Mouse (Mus musculus): Measurements from ENCODE around the gene Nae1. TPM values are rescaled to one million over a fixed set of nuclear protein-coding genes. Genes with fewer than 3 reads are reported as not detected.

Gene Nae1
- polyA plus RNA-seq, 1 experiment from 2014 or later, result 119 TPM

- Histone ChIP-seq H3K4me1 (ENCODE audit: control insufficient read depth, insufficient read depth, low read length) (no peaks in the 10 kb centered on the region), H3K9me3 (ENCODE audit: control insufficient read depth, low read length) (no peaks in the 10 kb centered on the region), H3K9ac (ENCODE audit: low read length) (no peak overlapping the region), H3K4me2 (ENCODE audit: low read depth) (no peak overlapping the region), H3K27ac (ENCODE audit: low read depth, low read length) (no peak overlapping the region), H3K36me3 (ENCODE audit: control insufficient read depth, insufficient read depth, low read length) (no peaks in the 10 kb centered on the region), H3K27me3 (ENCODE audit: control insufficient read depth, insufficient read depth, low read length) (no peaks in the 10 kb centered on the region), H3K4me3 (ENCODE audit: low read depth, low read length) (no peak overlapping the region)
- DNase-seq (ENCODE audit: low spot score) (no peak), ATAC-seq (ENCODE audit: insufficient read depth, low FRiP score, low TSS enrichment) (no peak)
- WGBS, result 87% methylated on average over 7 of the region's 7 CpGs
Measured at GRCm38 (mm10) chr8:104557226-104557625, 22.8 kb upstream of the Nae1 start.

DNA sequence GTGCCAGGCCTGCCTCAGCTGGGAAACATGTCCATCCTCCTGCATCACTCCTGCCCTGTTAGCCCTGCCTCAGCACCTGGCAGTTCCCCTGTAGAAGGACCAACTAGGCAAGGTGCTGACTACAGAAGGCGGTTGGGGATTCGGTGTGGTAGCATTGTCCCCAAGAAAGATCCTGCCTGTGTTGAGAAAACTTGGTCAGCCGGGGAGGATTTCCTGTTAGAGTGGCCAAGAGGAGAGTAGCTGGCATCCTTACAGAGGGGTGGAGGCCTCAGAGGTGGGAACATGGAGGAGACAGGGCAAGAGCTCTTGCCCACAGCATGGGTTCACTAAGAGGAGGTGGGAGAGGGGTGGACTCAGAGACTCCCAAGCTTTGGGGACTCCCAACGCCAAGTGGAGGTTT, 20.8 kb upstream of the Nae1 start:
- 89% methylated on average over 4 of the region's 4 CpGs for WGBS
- Histone ChIP-seq H3K27me3 (ENCODE audit: control insufficient read depth, insufficient read depth, low read length) (no peaks in the 10 kb centered on the region), H3K4me3 (ENCODE audit: low read depth, low read length) (no peak overlapping the region), H3K27ac (ENCODE audit: low read depth, low read length) (no peak overlapping the region), H3K36me3 (ENCODE audit: control insufficient read depth, insufficient read depth, low read length) (no peaks in the 10 kb centered on the region), H3K9ac (ENCODE audit: low read length) (no peak overlapping the region), H3K4me1 (ENCODE audit: control insufficient read depth, insufficient read depth, low read length) (no peaks in the 10 kb centered on the region), H3K4me2 (ENCODE audit: low read depth) (no peak overlapping the region), H3K9me3 (ENCODE audit: control insufficient read depth, low read length) (no peaks in the 10 kb centered on the region)
- DNase-seq (ENCODE audit: low spot score) (no peak), ATAC-seq (ENCODE audit: insufficient read depth, low FRiP score, low TSS enrichment) (no peak)

- H3K36me3 ChIP-seq (ENCODE audit: control insufficient read depth, insufficient read depth, low read length), result no peaks in the 10 kb centered on the region
- H3K27me3 ChIP-seq (ENCODE audit: control insufficient read depth, insufficient read depth, low read length), result peaks cover 45% of the 10 kb centered on the region
- no peak overlapping the region for H3K4me2 ChIP-seq (ENCODE audit: low read depth)
- no peaks in the 10 kb centered on the region for H3K9me3 ChIP-seq (ENCODE audit: control insufficient read depth, low read length)
- 86% methylated on average over 8 of the region's 8 CpGs for WGBS
- no peaks in the 10 kb centered on the region; the same call in 1 of the 2 replicates for H3K4me1 ChIP-seq (ENCODE audit: control insufficient read depth, insufficient read depth, low read length)
- ATAC-seq (ENCODE audit: insufficient read depth, low FRiP score, low TSS enrichment), result no peak
- no peak overlapping the region for H3K4me3 ChIP-seq (ENCODE audit: low read depth, low read length)
- H3K9ac ChIP-seq (ENCODE audit: low read length), result no peak overlapping the region
- DNase-seq (ENCODE audit: low spot score), result no peak
- no peak overlapping the region for H3K27ac ChIP-seq (ENCODE audit: low read depth, low read length)
Measured at GRCm38 (mm10) chr8:104543440-104544045, 9.1 kb upstream of the Nae1 start.

GRCm38 (mm10) chr8:104542160-104542559, 7.7 kb upstream of the Nae1 start:
- H3K4me1 ChIP-seq (ENCODE audit: control insufficient read depth, insufficient read depth, low read length), result no peaks in the 10 kb centered on the region; the same call in 1 of the 2 replicates
- DNase-seq (ENCODE audit: low spot score) (no peak), ATAC-seq (ENCODE audit: insufficient read depth, low FRiP score, low TSS enrichment) (no peak)
- H3K9ac ChIP-seq (ENCODE audit: low read length), result no peak overlapping the region
- H3K27ac ChIP-seq (ENCODE audit: low read depth, low read length), result no peak overlapping the region
- no peak overlapping the region for H3K4me2 ChIP-seq (ENCODE audit: low read depth)
- H3K27me3 ChIP-seq (ENCODE audit: control insufficient read depth, insufficient read depth, low read length), result peaks cover 45% of the 10 kb centered on the region
- 15% methylated on average over 11 of the region's 11 CpGs for WGBS
- H3K9me3 ChIP-seq (ENCODE audit: control insufficient read depth, low read length), result no peaks in the 10 kb centered on the region
- H3K36me3 ChIP-seq (ENCODE audit: control insufficient read depth, insufficient read depth, low read length), result no peaks in the 10 kb centered on the region
- H3K4me3 ChIP-seq (ENCODE audit: low read depth, low read length), result no peak overlapping the region

- Histone ChIP-seq H3K4me3 (ENCODE audit: low read depth, low read length) (peak overlapping the region; percentile 43), H3K4me2 (ENCODE audit: low read depth) (peak overlapping the region; percentile 89), H3K27me3 (ENCODE audit: control insufficient read depth, insufficient read depth, low read length) (peaks cover 45% of the 10 kb centered on the region), H3K27ac (ENCODE audit: low read depth, low read length) (no peak overlapping the region), H3K9me3 (ENCODE audit: control insufficient read depth, low read length) (no peaks in the 10 kb centered on the region), H3K9ac (ENCODE audit: low read length) (0 out of 2 replicates have a peak overlapping the region, but pooled peaks have one; percentile 2), H3K36me3 (ENCODE audit: control insufficient read depth, insufficient read depth, low read length) (no peaks in the 10 kb centered on the region), H3K4me1 (ENCODE audit: control insufficient read depth, insufficient read depth, low read length) (no peaks in the 10 kb centered on the region; the same call in 1 of the 2 replicates)
- ATAC-seq (ENCODE audit: insufficient read depth, low FRiP score, low TSS enrichment) (no peak), DNase-seq (ENCODE audit: low spot score) (no peak)
- 15% methylated on average over 8 of the region's 8 CpGs for WGBS
Measured at GRCm38 (mm10) chr8:104541515-104541880, 7.1 kb upstream of the Nae1 start.

DNA sequence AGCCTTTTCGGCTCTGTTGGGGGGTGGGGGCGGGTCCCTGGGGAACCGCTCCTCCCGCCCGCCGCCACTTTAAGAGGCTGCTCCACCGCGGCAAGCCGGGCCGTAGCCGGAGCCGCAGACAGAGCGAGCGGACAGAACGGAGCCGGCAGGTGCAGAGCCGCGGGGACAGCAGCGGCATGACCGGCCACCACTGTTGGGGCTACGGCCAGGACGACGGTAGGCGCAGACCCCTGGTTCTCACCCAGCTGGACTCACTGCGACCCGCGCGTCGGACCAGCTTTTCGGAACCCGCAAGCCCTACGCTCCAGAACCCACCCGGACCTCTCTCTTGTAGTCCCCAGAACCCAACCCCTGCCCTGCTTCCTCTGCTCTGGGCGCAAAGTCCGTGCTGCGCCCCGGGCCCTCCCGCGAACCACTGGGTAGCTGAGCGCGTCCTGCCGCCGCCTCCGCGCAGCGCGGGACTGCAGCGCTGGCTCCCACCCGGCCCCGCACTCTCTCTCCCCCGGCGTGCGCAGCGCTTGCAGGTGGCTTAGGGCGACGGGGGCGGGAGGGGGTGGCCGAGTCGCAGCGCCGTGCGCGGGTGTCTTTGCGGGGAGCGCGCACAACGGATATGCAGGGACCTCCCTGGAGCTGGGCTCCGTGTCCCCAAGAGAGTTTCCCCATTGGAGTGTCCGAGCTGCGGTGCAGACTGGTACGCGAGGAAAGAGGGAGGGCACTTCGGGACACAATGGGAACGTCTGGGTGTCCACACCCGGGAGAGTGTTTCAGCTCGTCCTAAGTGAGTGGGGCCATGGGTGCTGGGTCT, 6.5 kb upstream of the Nae1 start:
- peak overlapping the region; percentile 2 for H3K9ac ChIP-seq (ENCODE audit: low read length)
- ATAC-seq (ENCODE audit: insufficient read depth, low FRiP score, low TSS enrichment), result peak; percentile 70
- under 1% methylated on average over 62 of the region's 76 CpGs for WGBS

GRCm38 (mm10) chr8:104540238-104540637, 5.8 kb upstream of the Nae1 start:
- DNase-seq (ENCODE audit: low spot score) (no peak), ATAC-seq (ENCODE audit: insufficient read depth, low FRiP score, low TSS enrichment) (no peak)
- no peak overlapping the region for H3K9ac ChIP-seq (ENCODE audit: low read length)
- H3K4me2 ChIP-seq (ENCODE audit: low read depth), result peak overlapping the region; percentile 89
- no peak overlapping the region for H3K27ac ChIP-seq (ENCODE audit: low read depth, low read length)
- 37% methylated on average over 7 of the region's 7 CpGs for WGBS
- H3K4me1 ChIP-seq (ENCODE audit: control insufficient read depth, insufficient read depth, low read length), result peaks cover under 1% of the 10 kb centered on the region; the same call in 1 of the 2 replicates
- no peaks in the 10 kb centered on the region for H3K36me3 ChIP-seq (ENCODE audit: control insufficient read depth, insufficient read depth, low read length)
- H3K9me3 ChIP-seq (ENCODE audit: control insufficient read depth, low read length), result no peaks in the 10 kb centered on the region
- peak overlapping the region; percentile 43 for H3K4me3 ChIP-seq (ENCODE audit: low read depth, low read length)
- peaks cover 45% of the 10 kb centered on the region for H3K27me3 ChIP-seq (ENCODE audit: control insufficient read depth, insufficient read depth, low read length)

More for the DNA sequence above, 6.5 kb upstream of the Nae1 start:
- DNase-seq (ENCODE audit: low spot score), result peak; percentile 46
- H3K4me2 ChIP-seq (ENCODE audit: low read depth), result peak overlapping the region; percentile 89
- H3K9me3 ChIP-seq (ENCODE audit: control insufficient read depth, low read length), result no peaks in the 10 kb centered on the region
- peak overlapping the region; percentile 43 for H3K4me3 ChIP-seq (ENCODE audit: low read depth, low read length)
- no peaks in the 10 kb centered on the region; the same call in 1 of the 2 replicates for H3K4me1 ChIP-seq (ENCODE audit: control insufficient read depth, insufficient read depth, low read length)
- no peak overlapping the region for H3K27ac ChIP-seq (ENCODE audit: low read depth, low read length)
- H3K27me3 ChIP-seq (ENCODE audit: control insufficient read depth, insufficient read depth, low read length), result peaks cover 45% of the 10 kb centered on the region
- no peaks in the 10 kb centered on the region for H3K36me3 ChIP-seq (ENCODE audit: control insufficient read depth, insufficient read depth, low read length)

GRCm38 (mm10) chr8:104539566-104539965, 5.1 kb upstream of the Nae1 start:
- DNase-seq (ENCODE audit: low spot score), result no peak
- no peak overlapping the region for H3K4me2 ChIP-seq (ENCODE audit: low read depth)

More at GRCm38 (mm10) chr8:104539566-104539965, 5.1 kb upstream of the Nae1 start:
- no peak overlapping the region for H3K9ac ChIP-seq (ENCODE audit: low read length)
- no peak overlapping the region for H3K27ac ChIP-seq (ENCODE audit: low read depth, low read length)
- H3K27me3 ChIP-seq (ENCODE audit: control insufficient read depth, insufficient read depth, low read length), result peaks cover 45% of the 10 kb centered on the region
- no peak overlapping the region for H3K4me3 ChIP-seq (ENCODE audit: low read depth, low read length)
- H3K4me1 ChIP-seq (ENCODE audit: control insufficient read depth, insufficient read depth, low read length), result peaks cover 6% of the 10 kb centered on the region; the same call in 1 of the 2 replicates
- no peaks in the 10 kb centered on the region for H3K36me3 ChIP-seq (ENCODE audit: control insufficient read depth, insufficient read depth, low read length)
- WGBS, result 93% methylated on average over 2 of the region's 2 CpGs
- ATAC-seq (ENCODE audit: insufficient read depth, low FRiP score, low TSS enrichment), result no peak
- H3K9me3 ChIP-seq (ENCODE audit: control insufficient read depth, low read length), result no peaks in the 10 kb centered on the region
